Mouse (Mus musculus): ENCODE results near the gene Raver1. TPM values are rescaled to one million over a fixed set of nuclear protein-coding genes. Genes with fewer than 3 reads are reported as not detected.
"Not testable (repeated sequence)": the region's sequence is repeated elsewhere in the genome, so short reads cannot be mapped to it uniquely, and the experiment has no call there.

Raver1 gene
- total RNA-seq, 2 experiments from 2014 or later: 26.4 to 27.9 TPM

GRCm38 (mm10) chr9:21062928-21063327, 28.9 kb downstream of the Raver1 start:
- intact Hi-C loops (cut with DNase I): loop anchor here (1.0 kb wide), 3 partner anchors 22 to 32 kb away; no protein-coding TSS in a partner anchor
- peak; percentile 72 to 96 for DNase-seq (ENCODE audit: low spot score in 2 of 2)

GRCm38 (mm10) chr9:21051578-21051977, 40.2 kb downstream of the Raver1 start:
- intact Hi-C loops (cut with DNase I): no loop called here
- DNase-seq (ENCODE audit: low spot score in 2 of 2): no peak

- DNase-seq (ENCODE audit: low spot score in 2 of 2): no peak
- intact Hi-C loops (cut with DNase I): no loop called here
Observed at GRCm38 (mm10) chr9:21045235-21045634, 46.6 kb downstream of the Raver1 start.

GRCm38 (mm10) chr9:21044785-21045184, 47.0 kb downstream of the Raver1 start:
- intact Hi-C loops (cut with DNase I); DNase-seq (ENCODE audit: low spot score in 2 of 2): not testable (repeated sequence)

GRCm38 (mm10) chr9:21043563-21043962, 48.2 kb downstream of the Raver1 start:
- intact Hi-C loops (cut with DNase I): no loop called here
- DNase-seq (ENCODE audit: low spot score in 2 of 2): no peak

GRCm38 (mm10) chr9:21041308-21041707, 50.5 kb downstream of the Raver1 start:
- peak; percentile 83 to 97 for DNase-seq (ENCODE audit: low spot score in 2 of 2)
- intact Hi-C loops (cut with DNase I): loop anchor here (1.0 kb wide), 2 partner anchors 9 to 22 kb away; partner anchors contain the start of gene Icam5

GRCm38 (mm10) chr9:21039779-21040178, 52.0 kb downstream of the Raver1 start:
- intact Hi-C loops (cut with DNase I): no loop called here
- peak in 1 of 2 experiments; percentile 9 for DNase-seq (ENCODE audit: low spot score in 2 of 2)

GRCm38 (mm10) chr9:21037481-21037891, 54.3 kb downstream of the Raver1 start:
- DNase-seq (ENCODE audit: low spot score in 2 of 2): peak in 1 of 2 experiments; percentile 42
- intact Hi-C loops (cut with DNase I): loop anchor here (2.0 kb wide), 1 partner anchor 59 kb away; no protein-coding TSS in a partner anchor

- intact Hi-C loops (cut with DNase I): loop anchor here (1.0 to 2.0 kb wide), 2 partner anchors 27 to 60 kb away; no protein-coding TSS in a partner anchor
- DNase-seq (ENCODE audit: low spot score in 2 of 2): peak in 1 of 2 experiments; percentile 31
Observed at GRCm38 (mm10) chr9:21036666-21037065, 55.1 kb downstream of the Raver1 start.

- no peak for DNase-seq (ENCODE audit: low spot score in 2 of 2)
- intact Hi-C loops (cut with DNase I): loop anchor here (1.0 to 2.0 kb wide), 2 partner anchors 27 to 61 kb away; no protein-coding TSS in a partner anchor
Observed at GRCm38 (mm10) chr9:21036161-21036560, 55.6 kb downstream of the Raver1 start.

- intact Hi-C loops (cut with DNase I): no loop called here
- peak in 1 of 2 experiments; percentile 58 for DNase-seq (ENCODE audit: low spot score in 2 of 2)
Observed at GRCm38 (mm10) chr9:21035586-21035985, 56.2 kb downstream of the Raver1 start.

GRCm38 (mm10) chr9:21034481-21035085, 57.2 kb downstream of the Raver1 start:
- intact Hi-C loops (cut with DNase I): no loop called here
- DNase-seq (ENCODE audit: low spot score in 2 of 2): no peak

- intact Hi-C loops (cut with DNase I): no loop called here
- DNase-seq (ENCODE audit: low spot score in 2 of 2): peak; percentile 71 to 81
Observed at GRCm38 (mm10) chr9:21033136-21033535, 58.7 kb downstream of the Raver1 start.

- intact Hi-C loops (cut with DNase I): loop anchor here (1.0 kb wide), 2 partner anchors 9 to 40 kb away; no protein-coding TSS in a partner anchor
- DNase-seq (ENCODE audit: low spot score in 2 of 2): no peak
Observed at GRCm38 (mm10) chr9:21032491-21032890, 59.3 kb downstream of the Raver1 start.

GRCm38 (mm10) chr9:21031896-21032351, 59.9 kb downstream of the Raver1 start, which contains the start of gene Icam5:
Icam5 (plus strand) TSS chr9:21032073.
- peak; percentile 84 to 95 for DNase-seq (ENCODE audit: low spot score in 2 of 2)
- intact Hi-C loops (cut with DNase I): loop anchor here (1.0 to 2.0 kb wide), 5 partner anchors 9 to 99 kb away; partner anchors contain the start of genes Gm38431 and Tyk2

- DNase-seq (ENCODE audit: low spot score in 2 of 2): peak; percentile 88 to 93
Observed at GRCm38 (mm10) chr9:21031251-21031895, 60.4 kb downstream of the Raver1 start.

GRCm38 (mm10) chr9:21030781-21031250, 61.0 kb downstream of the Raver1 start:
- intact Hi-C loops (cut with DNase I): loop anchor here (1.0 to 2.0 kb wide), 3 partner anchors 32 to 100 kb away; partner anchors contain the start of genes Gm38431 and Tyk2
- DNase-seq (ENCODE audit: low spot score in 2 of 2): peak; percentile 76 to 91

More at GRCm38 (mm10) chr9:21031251-21031895, 60.4 kb downstream of the Raver1 start:
- intact Hi-C loops (cut with DNase I): loop anchor here (1.0 to 2.0 kb wide), 3 partner anchors 32 to 99 kb away; partner anchors contain the start of genes Gm38431 and Tyk2

- intact Hi-C loops (cut with DNase I): loop anchor here (2.0 kb wide), 1 partner anchor 101 kb away; the partner anchor contains the start of gene Tyk2
- DNase-seq (ENCODE audit: low spot score in 2 of 2): no peak
Observed at GRCm38 (mm10) chr9:21030055-21030600, 61.7 kb downstream of the Raver1 start.

GRCm38 (mm10) chr9:21029291-21030054, 62.3 kb downstream of the Raver1 start, which contains the start of gene Icam4:
Icam4 (plus strand) TSS chr9:21029373.
- peak; percentile 72 to 73 for DNase-seq (ENCODE audit: low spot score in 2 of 2)
- intact Hi-C loops (cut with DNase I): loop anchor here (2.0 kb wide), 2 partner anchors 101 to 129 kb away; partner anchors contain the start of gene Tyk2
